Mouse (Mus musculus): ENCODE data around the gene Eva1c.
"Not testable (repeated sequence)": the region's sequence is repeated elsewhere in the genome, so short reads cannot be mapped to it uniquely, and the experiment has no call there.

The Eva1c gene

DNA sequence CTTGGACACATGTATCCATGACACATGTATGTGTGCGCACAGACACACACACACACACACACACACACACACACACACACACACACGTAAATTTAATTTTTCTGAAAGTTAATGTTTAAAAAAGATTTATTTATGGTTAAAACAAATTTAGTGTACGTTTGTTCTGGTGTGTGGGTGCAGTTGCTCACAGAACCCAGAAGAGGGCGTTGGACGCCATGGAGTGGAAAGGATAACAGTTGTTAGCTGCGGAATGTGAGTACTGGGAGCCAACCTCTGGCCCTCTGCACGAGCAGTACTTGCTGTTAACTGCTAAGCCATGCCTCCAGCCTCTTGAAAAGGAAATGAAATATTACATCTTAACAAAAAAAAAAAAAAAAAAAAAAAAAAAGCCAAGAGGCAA lies at the start of gene Eva1c:
Gene Eva1c, plus strand, starts transcription at position 263 of the 400 bp plus-strand sequence.
- DNase-seq: no peak

DNA sequence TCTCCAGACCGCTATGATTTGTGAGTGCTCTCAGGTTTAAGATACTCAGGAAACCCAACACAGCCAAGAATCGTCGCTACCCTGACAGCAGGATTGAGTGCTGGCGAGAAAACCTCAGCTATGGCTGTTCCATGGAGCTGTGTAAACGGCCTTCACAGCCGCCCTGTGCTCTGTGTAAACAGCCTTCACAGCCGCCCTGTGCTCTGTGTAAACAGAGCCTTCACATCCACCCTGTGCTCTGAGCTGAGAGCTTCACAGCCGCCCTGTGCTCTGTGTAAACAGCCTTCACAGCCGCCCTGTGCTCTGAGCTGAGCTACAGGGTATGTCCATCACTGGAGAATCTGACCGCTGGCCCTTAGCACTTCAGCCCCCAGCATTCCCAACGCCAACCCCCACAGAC lies 46.7 kb upstream of the Eva1c start:
- no peak for DNase-seq

GRCm38 (mm10) chr16:90783302-90783701 lies 43.2 kb upstream of the Eva1c start:
- DNase-seq: no peak

DNA sequence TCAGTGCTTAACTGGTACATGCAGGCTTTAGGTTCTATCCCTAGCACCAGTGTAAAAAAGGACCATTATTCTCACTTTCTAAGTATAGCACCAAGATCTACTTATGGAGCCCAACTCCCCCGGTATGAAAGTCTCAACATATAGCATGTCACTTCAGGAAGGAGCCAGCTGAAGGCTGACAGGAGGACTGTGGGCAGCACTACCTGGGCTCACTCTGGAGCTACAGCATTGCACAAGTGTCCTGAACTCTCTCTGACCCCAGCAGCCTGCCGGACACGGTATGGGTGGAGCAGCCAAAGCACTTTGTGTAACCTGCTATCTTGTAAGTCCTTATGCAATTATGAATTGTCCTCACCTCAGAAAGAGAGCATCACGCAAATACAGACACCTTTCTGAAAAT lies 41.3 kb upstream of the Eva1c start:
- no peak for DNase-seq

DNA sequence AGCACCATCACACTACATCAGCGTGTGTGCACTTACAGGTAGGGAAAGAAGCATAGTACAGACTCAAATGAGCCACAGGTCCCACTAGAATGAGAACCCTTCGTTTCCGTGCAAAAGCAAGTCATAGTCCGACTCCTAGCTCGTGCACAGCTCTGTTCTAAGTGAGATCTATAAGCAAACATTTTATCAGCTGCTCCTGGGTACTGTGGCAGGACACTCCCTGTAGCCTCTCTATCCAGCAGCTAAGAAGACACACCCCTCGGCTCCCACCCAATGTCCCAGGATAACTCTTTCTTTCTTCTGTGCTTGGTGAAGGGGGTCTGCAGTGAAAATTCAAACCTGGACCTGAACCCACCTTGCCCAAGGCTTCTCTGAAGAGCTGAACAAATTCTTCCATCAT lies 37.9 kb upstream of the Eva1c start:
- DNase-seq: no peak

DNA sequence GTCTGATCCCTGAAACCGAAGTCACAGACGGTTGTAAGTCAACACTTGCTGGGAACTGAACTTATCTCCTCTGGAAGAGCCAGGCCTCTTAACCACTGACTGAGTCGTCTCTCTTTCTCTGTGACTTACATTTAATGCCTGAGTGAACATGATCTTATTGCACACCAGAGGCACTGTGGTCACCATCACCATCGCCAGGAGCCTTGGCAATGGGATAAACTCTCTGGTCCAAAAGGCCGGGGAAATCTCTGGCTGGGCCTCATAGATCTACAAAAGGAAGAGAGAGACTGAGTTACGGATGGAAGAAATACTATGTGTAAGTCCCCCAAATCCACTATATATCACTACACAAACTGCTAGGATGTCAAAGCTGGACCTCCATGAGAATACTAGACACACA lies 35.6 kb upstream of the Eva1c start:
- no peak for DNase-seq

DNA sequence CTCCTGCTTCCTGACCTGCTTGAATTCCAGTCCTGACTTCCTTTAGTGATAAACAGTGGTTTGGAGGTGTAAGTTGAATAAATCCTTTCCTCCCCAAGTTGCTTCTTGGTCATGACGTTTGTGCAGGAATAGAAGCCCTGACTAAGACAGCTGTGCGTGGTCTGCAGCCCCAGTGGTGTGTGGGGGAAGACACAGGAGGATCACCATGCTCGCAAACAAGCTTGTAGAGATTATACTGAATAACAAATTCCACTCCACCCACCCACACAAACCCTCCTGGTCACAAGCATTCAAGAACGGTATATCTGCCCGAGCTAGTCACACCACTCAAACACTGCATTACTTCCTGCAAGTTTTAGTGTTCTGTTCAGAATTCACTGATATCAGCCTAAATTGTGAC lies 34.5 kb upstream of the Eva1c start:
- DNase-seq: no peak

GRCm38 (mm10) chr16:90792500-90792899 lies 34.0 kb upstream of the Eva1c start:
- DNase-seq: peak; percentile 47

DNA sequence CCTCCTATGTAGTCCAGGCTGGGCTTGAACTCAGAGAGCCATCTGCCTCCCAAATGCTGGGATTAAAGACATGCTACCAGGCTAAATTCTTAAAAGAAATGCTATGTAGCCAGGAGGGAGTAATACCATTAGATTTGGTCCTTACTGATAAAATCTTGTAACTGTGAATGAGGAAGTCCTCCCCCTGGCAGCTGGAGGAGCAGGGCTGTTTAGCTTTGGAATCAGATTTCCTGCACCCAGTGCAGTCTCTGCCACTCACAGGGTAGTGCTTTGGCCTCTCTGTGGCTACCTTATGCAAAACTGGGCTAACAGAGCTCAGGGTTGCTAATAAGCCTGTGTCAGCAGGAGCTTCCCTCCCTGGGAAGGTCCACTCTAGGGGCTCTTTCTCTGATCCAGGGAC lies 31.8 kb upstream of the Eva1c start:
- DNase-seq: no peak

DNA sequence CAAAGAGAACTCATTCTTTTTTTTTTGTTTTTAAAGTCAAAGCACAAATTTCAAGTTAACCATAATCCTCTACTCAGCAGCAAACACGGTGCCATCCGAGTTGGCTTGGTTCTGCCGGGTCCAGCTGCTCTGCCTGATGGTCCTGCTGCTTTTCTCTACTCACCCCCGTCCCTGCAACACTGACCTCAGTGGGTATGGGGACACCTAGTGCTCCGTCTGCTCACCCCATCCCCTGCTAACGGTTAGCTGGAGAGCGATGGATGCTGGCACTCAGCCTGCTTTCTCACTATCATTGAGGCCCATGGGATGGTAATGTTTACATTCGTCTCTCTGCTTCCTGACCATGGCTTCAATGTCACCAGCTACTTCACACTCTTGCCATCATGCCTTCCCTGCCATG lies 28.1 kb upstream of the Eva1c start:
- no peak for DNase-seq

- DNase-seq: no peak
Observed at GRCm38 (mm10) chr16:90798848-90799247, 27.7 kb upstream of the Eva1c start.

- DNase-seq: no peak
Observed at GRCm38 (mm10) chr16:90799840-90800239, 26.7 kb upstream of the Eva1c start.

- no peak for DNase-seq
Observed at GRCm38 (mm10) chr16:90801251-90801650, 25.3 kb upstream of the Eva1c start.

DNA sequence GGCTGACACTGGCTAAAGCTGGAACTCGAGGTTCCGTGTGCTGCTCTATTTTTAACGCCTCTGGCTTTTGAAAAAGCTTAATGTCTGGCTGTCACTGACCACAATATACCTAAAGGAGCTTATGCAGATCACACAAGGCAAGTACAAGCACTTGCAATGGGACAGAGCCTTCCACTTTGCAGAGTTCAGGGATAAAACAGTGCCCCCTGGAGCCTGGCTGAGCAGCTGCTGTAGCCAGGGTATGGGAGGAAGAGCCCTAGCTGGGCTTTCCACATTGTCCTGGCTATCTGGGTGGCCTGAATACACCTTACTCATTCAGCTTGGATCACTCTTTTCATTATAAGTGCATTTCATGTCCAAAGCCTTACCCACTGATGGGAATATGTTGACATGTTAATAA lies 24.6 kb upstream of the Eva1c start:
- DNase-seq: no peak

DNA sequence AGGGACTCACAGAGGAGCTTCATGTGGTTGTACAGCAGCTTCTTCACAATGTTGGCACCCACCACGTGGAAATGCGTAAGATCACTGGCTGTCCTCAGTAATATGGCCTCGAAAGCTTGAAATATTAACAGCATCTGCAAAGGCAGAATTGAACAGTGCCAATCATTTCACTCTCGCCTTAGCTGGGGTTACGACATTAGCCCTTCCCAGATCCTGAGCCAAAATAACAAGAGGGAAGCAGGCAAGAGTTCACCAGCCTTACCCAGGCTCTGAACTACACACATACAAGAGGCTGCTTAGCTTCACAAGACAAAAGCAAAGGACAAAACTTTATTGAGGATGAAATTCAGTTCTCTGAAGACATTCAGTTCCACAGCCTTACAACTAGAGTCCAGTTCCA lies 22.1 kb upstream of the Eva1c start:
- DNase-seq: no peak

DNA sequence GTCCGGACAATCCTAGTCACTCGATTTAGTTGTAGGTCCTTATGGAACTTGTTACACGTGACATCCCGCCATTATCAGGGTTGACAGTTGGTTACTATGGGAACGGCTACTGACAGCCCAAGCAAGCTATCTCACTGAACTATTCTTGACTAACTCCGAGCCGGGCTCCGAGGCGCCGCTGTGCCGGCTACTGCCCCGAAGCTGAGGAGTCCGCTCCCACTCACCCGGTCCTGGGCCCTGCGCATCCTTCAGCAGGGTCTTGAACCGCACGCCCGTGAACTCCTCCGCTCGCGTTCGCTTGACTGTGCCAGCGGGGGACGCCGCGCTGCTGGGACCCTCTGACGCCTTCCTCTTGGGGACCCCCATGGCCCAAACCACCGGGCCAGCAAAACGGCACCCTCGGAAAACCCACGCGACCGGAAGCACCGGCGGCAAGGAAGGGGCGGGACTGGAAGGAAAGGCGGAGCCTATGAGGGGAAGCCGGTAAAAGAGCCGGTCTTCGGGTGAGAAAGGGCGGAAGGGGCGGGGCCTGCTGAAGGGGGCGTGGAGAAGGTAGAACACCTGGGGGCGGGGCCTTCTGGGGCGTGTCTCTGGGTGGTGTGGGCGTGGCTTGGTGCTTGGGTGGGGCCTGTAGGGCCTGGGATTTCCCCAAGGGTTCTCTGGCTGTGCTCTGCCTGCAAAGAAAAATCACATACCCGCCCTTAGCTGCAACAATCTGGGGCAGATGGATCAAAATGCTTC lies 16.4 kb upstream of the Eva1c start, which contains the start of gene Urb1:
Gene Urb1, minus strand, starts transcription at position 439 of the 741 bp plus-strand sequence.
- peak; percentile 100 for DNase-seq

GRCm38 (mm10) chr16:90810716-90811256 lies 15.7 kb upstream of the Eva1c start:
- no peak for DNase-seq

GRCm38 (mm10) chr16:90812086-90812485 lies 14.4 kb upstream of the Eva1c start:
- DNase-seq: no peak

DNA sequence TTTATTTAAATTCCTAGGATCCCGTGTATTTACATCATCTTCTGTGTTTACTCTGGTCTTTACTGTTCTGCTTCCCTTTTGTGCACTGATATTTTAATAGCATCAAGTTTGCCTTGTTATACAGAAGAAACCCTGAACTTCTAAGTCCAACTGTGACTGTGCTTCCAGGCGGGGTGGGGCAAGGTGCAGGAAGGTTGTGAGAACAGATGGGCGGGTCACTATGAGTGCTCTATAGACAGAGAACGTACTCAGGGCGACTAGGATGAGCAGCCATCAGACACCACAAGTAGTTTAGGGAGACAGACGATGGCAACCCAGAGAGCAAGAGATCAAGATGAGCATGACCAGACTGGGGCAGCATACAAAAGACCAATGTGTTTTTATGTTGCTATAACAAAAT lies 6.2 kb upstream of the Eva1c start:
- DNase-seq: no peak

- no peak for DNase-seq
Observed at GRCm38 (mm10) chr16:90821046-90821697, 5.3 kb upstream of the Eva1c start.

DNA sequence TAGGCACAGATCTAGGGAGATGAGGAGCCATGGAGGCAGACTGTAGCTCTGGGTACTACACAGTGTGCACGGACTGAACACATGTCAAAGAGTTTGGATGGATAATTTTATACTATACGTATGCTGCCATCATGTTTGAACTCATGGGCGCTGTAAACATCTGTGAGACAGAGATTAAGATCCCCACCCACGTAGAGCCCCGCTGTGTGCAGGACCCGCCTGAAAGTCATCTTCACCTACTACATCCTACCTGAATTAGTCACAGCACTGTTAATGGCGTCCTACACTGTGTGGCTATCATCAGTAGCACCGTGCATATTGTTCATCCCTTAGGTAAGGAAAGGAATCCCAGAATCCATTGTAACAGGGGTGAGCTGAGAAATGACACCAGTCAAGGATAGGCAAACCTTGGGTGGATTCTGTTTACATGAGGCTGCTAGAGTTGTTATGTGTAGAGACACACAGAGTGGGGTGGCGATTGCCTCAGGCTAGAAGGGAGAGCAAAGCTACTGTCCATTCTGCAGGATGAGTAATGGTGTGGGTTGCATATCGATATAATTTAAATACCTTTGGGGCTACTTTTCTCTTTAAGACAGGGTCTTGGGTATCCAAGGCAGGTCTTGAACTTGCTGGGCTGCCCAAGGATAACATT lies 4.1 kb upstream of the Eva1c start:
- DNase-seq: no peak

DNA sequence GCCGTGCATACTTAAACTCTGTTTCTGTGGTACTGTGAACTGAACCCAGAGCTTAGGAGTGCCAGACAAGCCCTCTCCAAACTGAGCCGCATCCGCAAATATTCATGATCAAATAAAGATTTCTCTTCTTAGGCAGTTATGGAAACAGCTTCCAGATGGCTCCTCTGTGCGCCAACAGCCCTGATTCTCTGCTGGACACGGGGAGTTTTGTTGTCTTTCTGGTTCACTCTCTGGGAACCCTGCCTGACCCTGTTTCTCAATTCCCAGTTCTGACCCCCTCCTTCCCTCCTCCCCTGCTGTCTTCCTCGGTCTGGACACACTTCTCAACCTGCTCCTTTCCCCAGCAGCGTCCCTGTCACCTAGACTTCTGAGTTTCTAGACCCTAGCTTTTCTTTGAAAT lies 3.5 kb upstream of the Eva1c start:
- DNase-seq: no peak

GRCm38 (mm10) chr16:90823986-90824385 lies 2.5 kb upstream of the Eva1c start:
- not testable (repeated sequence) for DNase-seq

DNA sequence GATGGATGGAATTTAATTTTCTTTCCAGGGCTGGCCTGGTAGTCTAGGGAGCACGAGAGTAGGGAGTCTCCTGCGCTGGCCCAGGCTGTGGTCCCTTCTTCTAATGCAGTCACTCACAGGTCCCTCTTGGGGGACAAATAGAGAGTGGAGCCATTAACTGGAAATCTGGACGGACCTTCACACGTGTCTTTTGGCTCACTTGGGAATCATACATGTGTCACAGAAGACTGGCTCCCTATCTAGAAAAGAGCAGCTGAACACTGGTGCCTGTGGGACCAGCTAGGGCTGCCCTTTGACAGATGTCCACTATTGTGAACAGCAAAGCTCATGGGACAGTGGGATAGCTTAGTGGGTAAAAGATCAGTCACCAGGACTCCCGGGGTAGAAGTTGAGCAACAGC lies 478 bp upstream of the Eva1c start:
- DNase-seq: no peak

All from kidney, adult 18-20 months (tissue).